Mouse (Mus musculus): Measurements from ENCODE around the gene Ccdc12.
A peak's percentile ranks its signal among the peaks of the same experiment; 100 is the strongest.
"Not testable (repeated sequence)": the region's sequence is repeated elsewhere in the genome, so short reads cannot be mapped to it uniquely, and the experiment has no call there.

Ccdc12 gene

DNA sequence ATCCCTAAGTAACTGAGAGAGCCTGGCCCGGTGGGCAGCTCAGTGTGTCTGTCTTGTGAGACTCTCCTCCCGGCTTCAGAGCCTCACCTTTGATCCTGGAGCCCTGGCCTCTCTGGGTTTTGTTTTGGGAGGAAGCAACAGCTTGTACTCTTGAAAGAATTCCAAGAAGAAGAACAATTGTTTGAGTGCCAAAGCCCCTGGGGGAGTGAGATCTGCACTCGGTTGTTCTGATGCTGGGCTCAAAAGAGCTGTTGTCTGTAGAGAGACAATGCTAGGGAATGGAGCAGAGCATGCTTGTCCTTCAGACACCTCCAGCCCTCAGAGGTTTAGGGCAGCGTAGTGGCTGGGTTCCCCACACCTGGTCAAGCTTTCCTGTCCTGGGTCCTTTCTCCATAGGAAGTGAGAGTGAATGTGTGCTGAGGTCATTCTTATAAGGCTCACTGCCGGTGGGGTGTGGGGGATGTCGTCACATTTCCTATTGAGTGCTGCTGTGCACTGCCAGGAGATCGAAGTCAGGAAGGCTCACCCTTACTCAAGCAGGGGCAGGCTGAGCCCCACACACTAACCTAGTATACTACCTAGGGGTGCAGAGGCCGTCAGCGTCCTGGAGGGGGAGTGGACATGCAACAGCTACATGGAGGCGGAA, 16.9 kb downstream of the Ccdc12 start:
- DNase-seq (ENCODE audit: low spot score), result peak; percentile 73

DNA sequence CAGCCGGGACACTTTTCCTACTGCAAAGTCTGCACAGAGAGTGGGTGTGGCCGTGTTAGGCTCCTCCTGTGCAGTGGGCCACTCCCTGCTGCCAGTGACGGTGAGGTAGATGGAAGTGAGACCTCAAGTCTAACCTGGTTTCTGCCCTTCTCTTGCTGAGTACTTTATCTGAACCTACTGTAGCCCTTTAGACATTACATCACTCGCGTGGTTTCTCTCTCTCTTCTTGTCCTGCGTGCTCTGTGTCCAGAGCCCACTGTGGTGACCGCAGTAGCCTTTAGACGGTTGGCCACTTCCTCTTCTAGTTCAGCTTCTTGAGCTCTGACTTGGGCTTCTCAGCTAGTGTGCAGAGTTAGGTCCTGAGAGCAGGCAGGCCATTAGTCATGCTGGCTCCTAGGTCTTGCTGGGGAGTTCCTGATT, 20.2 kb downstream of the Ccdc12 start:
- no peak for DNase-seq (ENCODE audit: low spot score)

DNA sequence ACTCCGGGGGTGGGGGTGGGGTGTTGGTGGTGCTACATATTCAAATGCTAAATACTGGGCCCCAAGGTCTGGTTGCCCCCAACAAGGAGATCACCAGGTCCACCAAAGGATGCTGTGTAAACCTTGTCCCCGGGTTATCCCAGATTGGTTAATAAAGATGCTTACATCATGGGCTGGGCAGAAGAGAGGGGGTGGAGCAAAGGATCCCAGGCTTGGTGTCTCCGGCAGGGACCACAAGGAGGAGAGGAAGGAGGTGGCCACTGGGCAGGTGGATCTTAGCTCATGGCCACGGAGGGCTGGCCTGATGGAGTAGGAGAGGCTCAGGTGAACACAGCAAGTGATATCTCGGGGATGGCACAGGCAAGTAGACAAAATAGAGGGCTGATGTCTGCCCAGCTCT, 22.6 kb downstream of the Ccdc12 start:
- no peak for DNase-seq (ENCODE audit: low spot score)

DNA sequence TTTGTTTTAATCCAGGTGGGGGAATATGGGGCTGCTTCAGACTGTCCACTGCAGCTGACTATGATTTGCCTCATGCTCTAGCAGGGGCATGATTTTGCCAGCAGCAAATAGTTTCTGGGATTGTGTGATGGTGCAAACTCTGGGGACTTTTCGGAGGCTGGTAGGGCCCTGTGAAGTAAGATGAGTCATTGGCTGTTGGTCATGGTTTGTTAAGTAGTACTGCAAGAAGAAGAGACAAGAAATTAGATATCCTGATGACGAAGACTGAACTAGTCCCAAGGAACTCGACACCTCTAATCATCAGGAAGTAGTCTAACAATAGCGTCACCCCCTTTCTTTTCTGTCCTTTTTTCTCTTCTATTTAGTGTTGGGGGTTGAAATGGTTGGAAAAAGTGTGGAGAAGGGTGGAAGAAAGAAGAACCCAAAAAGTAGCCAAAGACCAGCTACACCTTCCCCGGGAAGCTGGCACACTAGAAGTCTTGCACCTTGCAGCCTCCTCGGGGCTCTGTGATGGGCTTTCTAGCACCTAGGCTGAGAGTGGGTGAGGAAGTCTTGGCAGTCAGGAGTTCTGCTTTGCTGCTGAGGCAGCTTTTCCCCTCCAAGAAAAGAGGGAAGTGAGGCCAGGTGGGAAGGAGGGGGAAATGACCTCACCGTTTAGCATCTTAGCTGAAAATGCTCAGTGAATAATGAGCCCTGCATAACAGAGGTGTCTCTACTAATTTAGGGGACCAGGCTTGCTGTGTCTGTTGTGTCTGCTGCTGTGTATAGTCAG, 24.6 kb downstream of the Ccdc12 start:
- no peak for DNase-seq (ENCODE audit: low spot score)

DNA sequence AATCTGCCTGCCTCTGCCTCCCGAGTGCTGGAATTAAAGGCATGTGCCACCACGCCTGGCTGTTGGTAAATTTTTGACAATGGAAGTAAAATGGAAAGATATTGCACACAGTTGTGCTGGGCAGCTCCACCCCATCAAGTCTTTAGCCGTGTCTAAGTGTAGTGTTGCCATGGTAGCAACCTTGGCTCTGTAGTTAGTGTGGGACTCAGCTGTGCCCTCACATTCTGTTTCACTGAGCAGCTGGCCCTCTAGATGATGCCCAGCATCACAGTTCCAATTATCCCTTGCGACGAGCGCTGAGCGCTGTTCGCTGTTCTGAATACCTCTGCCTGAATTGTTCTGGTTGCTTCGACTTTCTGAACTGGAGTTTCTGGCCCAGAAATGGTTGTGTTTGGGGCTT, 25.5 kb downstream of the Ccdc12 start:
- DNase-seq (ENCODE audit: low spot score), result no peak

DNA sequence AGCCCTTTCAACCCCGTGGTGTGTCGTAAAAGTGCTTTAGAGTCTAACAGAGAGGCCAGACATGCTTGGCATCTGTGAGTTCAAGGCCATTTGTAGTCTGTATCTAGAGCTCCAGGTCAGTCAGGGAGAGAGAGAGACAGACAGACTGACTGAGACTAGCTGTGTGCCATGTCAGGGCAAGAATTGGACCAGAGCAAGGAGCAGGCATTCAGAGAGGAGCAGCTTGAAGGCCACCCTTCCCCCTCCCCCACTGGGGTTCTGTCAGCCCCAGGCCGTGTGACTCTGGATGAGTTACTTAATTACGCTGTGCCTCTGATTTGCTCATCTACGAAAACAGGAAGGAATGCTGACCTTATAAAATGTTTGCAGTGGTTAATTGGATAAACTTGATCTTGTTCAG, 26.0 kb downstream of the Ccdc12 start:
- DNase-seq (ENCODE audit: low spot score), result no peak

DNA sequence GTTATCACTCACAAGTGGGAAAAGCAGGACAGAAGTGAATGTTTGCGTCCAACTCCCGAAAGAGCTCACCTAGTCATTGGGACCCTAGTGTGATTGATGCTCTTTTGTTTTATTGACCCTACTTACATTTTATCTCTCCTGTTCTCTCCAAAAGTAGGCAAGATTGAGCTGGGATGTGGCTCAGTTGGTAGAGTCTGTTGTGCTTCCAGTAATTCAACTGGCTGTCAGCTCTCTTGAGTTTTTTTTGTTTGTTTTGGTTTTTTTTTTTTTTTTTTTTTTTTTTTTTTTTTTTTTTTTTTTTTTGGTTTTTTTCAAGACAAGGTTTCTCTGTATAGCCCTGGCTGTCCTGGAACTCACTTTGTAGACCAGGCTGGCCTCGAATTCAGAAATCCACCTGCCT, 26.4 kb downstream of the Ccdc12 start:
- not testable (repeated sequence) for DNase-seq (ENCODE audit: low spot score)

DNA sequence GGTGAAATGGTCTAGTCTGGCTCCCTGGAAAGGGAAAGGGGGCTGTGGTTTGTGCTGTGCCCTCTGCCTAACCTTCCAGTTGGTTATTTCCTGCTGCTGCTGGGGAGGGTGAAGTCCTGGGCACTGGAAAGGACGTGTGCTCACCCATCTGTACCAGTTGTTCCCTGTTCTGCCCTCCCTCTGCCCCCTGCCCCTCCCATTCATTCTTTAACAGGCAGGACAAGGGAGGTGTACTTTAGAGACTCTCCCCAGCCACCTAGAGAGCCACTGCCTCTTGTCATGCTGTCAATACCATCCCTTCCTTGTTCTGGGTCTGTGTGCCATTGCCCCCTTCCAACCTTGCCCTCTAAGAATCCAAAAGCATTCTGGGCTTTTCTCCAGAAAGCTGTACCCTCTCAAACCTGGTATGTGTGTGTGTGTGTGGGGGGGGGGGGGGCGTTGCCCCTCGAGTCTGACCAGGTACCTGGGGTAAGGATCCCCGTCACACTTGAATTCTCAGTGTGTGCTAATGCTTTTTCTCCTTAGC, 27.3 kb downstream of the Ccdc12 start:
- no peak for DNase-seq (ENCODE audit: low spot score)

DNA sequence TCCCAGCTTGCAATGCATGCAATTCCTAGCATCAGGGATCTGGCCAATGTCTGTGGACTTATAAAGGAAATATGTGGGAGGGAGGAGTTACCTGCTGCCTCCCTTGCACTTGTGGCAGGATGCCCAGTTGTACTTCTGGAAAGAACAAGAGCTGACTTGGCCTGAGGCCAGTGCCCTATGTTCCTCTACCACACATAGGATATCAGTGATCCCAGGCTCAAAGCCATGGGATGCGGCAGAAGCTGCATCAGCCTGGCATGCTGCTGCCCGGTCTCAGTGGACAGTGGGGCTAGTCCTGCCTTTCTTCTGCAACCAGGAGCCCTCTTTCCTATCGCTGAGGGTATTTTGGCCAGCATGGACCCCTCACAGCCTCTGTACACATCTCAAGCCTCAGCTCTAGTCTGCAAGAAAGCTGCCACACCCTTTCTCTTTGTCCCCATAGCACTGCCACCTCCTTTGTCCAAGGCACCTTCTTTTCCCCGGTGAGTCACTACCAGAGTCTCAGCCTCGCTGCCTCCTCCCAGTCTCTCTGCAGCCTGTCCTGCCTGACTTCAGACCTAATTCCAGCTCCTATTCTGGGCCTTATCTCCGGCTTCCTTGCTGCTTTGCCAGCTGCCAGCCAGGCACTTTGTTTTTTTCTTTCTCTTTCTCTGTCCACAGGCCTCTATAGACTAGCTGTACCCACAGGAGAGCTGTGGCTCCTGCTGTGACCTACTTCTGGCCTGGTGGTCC, 28.0 kb downstream of the Ccdc12 start:
- peak; percentile 84 for DNase-seq (ENCODE audit: low spot score)

DNA sequence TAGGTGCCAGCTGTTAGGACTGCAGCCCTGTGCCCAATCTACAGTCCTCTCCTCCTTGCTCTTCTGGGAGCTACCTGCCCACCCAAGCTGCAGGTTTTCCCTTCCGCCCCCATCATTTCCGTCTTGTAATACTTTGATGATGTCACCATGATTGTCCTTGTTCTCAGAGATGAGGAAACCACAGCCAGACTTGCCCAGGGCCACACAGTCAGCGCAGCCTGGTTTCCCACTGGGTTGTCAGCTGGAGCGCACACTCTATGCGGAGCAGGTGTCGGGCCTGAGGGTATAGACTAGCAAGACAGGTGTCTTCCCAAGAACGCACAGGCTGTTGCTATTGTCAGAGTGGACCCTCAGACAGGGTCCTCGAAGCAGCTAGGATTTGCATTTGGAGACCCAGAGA, 28.9 kb downstream of the Ccdc12 start:
- DNase-seq (ENCODE audit: low spot score), result no peak

DNA sequence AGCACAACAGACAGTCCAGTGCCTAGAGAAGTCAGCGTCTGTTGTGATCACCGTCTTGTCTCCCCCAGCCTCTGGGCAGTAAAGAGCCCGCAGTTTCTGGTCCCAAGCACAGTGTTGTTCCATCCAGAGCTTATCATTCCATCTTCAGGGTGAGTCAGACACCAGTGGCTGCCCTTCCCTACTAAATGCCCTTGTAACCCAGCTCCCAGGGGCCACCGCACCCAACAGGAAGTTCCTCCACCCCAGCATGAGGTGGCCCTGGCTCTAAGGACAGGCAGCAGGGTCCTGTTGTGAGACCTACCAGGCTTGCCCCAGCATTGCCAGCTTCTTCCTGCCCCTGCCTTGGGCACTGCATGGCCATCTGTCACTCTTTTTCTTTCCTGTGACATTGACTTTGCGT, 29.3 kb downstream of the Ccdc12 start:
- DNase-seq (ENCODE audit: low spot score), result no peak

DNA sequence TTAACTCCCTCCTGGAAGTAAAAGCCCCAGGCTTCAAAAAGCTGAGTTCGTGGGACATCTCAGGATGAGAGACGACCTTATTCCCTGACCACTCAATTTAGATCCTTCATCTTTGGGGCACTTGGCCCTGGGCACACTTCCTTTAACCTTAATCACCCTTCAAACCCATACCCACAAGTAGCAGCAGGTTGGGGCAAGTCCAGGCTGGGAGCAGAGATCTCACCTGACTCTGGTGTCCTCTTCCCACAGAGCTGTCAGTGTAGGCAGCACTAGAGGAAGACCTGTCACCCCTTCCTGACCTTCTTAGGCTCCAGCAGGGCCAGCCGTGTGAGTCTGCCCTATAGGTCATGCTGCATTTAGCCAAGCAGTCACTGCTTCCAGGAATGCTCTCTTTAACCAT, 30.2 kb downstream of the Ccdc12 start:
- no peak for DNase-seq (ENCODE audit: low spot score)

DNA sequence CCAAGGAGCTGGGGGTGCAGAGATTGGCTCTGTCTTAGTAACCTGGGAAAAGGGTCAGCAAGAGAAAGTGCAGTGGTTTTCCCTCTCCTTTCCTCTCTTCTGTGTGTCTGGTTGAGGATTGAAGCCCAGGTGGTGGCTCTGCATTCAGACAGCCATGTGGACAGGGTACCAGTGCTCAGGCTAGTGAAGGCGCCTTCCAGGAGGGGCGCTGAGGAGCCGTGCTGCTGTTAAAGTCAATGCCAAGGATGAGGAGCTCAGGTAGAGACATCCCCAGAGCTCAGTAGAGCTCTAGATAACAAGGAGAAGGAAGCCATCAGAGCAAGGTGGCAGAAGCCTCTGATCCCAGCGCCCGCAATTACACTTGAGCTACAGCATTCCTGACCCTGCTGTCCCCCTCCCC, 30.8 kb downstream of the Ccdc12 start:
- no peak for DNase-seq (ENCODE audit: low spot score)

DNA sequence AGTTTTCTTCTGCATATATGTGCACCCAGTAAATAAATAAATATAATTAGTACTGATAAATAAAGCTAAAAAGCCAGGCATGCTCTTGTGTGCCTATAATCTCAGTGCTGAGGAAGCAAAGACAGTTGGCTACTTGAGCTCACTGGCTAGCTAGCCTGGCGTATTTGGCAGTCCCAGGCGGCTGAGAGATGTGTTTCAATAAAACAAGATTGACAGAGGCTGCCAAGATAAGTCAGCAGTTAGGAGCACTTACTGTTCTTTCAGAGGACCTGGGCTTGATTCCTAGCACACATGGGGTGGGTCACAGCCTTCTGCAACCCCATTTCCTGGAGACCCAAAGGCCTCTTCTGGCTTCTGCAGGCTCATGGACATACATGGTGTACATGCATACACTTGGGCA, 31.5 kb downstream of the Ccdc12 start:
- DNase-seq (ENCODE audit: low spot score), result no peak

DNA sequence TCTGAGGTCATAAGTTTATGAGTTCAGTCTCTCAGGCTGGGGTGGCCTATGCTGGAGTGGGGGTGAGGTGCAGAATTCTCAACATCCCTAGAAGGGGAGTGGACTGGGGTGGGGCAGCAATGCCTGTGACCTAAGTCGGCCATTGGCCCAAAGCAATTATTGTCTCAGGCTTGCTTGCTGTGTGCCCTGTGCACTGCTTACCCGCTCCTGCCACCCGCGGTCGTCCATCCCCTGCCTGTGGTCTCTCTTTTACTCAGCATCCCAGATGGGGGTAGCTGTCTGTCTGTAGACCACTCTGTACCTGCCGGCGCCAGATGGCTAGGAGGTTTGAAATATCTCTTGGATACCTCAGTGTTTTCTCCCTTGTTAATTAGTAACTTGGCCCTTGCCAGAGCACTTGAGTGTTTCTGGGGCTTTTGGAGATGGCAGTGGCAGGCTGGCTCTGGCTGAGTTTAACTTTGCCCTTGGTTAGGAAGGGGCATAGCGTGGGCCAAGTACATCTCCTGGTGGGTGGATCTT, 33.0 kb downstream of the Ccdc12 start:
- no peak for DNase-seq (ENCODE audit: low spot score)

DNA sequence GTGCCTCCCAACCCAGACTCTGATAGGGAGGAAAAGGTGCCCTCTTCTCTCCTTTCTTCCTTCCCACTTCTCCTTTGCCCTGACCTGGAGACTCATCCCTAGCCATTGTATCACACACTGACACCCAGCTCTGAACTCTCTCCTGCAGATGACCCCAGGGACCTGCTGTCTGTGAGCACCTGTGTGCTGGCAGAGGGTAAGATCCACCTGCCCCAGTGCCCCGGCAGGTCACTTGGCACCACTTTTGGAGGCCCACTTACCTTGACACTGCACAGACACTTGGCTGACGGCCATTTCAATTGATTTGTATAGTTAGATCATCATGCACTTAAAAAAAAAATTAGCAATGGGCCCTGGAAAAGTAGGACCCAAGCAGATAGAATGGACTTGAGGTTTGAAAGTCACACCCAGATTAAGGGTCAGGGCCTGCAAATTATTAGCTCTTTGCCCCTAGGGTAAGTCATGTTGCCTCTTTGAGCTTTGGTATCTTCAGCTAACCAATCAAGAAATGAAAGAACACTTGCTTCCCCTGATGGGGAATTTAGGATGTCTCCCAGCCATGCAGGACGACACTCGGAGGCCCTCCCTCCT, 39.0 kb downstream of the Ccdc12 start:
- DNase-seq (ENCODE audit: low spot score), result no peak

DNA sequence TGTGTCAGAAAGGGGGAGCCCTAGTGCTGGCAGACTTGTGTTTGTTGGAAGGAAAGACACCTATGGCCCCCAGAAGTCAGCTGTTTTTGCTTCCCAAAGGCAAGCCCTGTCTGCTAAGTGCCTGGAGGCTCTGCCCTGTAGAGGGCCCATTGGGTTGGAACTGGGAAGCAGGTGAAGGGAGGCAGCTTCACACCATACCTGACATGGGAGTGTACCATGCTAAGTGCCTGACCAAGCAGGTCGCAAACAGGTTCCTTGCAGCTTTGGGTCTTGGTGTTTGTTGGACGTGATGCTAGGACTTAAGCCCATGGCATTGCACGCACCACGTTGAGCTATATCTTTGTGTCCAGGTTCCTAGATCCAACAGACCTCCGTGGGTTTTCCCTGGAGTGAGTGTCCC, 40.1 kb downstream of the Ccdc12 start:
- DNase-seq (ENCODE audit: low spot score), result no peak

DNA sequence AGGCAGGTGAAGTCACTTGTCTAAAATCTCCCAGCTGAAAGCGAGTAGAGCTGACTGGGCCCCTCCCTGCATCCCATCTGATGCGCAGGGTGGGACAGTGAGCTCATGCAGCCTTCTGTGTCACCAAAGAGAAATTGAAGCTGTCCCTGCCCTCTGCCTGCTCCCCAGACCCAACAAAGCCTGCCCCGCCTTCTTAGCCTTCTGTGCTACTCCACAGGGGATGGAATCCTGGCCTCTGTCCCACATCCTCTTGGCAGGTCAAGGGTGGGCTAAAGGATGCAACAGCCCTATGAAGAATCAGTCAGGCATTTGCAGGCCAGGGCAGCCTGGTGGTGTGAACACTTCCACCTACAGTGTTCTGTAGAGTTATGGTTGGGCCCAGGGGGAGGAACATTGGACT, 41.2 kb downstream of the Ccdc12 start:
- no peak for DNase-seq (ENCODE audit: low spot score)

DNA sequence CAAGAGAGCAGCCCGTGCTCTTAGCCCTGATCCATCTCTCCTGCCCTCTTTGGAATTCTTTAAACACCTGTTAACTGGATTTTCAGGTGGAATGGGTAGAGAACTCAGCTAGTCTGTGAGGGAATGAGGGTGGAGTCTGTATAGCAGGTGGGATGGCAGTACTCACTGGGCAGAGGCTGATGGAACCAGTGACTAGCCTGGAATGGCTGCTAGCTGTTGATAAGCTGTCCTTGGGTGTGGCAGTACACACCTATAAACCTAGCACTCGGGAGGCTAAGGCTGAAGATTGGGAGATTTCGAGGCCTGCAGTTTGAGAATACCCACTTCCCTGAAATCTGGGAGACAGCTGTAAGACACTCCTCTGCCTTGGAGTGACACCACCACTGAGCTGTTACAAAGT, 43.3 kb downstream of the Ccdc12 start:
- DNase-seq (ENCODE audit: low spot score), result no peak

DNA sequence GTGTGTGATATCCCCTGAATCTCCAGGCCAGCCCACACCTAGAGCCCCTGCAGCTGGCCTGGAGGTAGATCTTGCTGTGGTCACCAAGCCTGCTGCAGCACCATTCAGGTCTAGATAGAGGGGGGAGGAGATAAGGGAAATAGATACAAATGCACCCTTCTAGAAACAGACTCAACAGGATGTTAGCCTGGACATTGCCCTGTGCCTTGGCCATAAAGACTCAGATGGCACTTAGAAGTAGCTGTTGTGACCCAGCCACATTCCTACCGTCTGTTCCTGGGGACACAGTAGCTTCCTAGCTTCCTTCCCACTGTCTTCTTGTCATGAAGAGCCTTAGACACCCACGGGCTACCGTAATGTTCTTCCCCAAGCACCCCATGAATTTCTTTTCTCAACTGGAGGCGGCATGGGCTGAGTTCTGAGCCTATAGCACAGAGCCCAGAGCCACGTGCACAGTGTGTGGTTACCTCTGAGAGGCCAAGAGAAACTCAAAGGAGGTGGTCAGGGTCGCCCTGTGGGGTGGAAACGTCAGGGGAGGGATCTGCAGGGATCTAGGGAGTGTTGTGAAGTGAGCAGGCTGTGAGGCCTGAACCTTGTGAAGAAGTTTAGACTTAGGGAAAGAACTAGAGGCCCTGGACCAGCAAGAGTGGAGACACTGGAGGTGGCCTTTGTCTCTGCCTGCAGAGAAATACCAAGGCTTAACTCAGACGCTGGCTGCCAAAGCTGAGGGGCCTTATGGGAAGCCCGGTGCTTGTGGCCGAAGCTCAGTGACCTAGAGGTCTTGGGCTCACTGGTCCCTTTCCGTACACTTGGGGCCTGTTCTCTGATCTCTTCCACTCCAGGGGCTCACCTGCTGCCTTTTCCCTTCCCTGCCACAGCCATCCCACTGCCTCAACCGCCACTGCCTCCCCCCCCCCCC, 45.1 kb downstream of the Ccdc12 start:
- DNase-seq (ENCODE audit: low spot score), result no peak

DNA sequence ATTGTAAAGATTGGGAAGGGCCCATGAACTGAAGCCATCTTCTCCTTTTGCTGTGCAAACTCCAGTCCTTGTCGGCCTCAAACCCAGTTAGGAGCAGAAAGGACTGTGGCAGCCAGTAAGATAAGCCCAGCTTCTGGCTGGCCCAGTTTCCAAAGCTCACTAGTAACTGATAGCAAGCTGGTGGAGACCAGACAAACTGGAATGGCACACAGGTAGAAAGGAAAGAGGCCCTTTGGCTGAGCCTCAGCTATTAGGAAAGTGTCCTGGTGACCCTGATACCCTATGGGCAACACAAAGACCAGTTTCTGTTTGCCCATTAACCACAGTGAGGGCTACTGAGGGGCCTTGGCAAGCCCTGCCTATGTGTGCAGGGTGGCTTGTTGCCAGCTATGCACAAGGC, 46.5 kb downstream of the Ccdc12 start:
- no peak for DNase-seq (ENCODE audit: low spot score)

All from testis, postnatal 14 days (tissue).